Mouse (Mus musculus) erythroblast, adult 5-6 weeks (primary cell): ENCODE measurements around the gene Usp27x. TPM values are rescaled to one million over a fixed set of nuclear protein-coding genes. Genes with fewer than 3 reads are reported as not detected.

Experiments
- ATAC-seq: replicated peaks from 2 replicates; pipeline ENCODE4 v1.8.0; 2016; ENCODE audit warnings: moderate number of reproducible peaks, mild to moderate bottlenecking, moderate TSS enrichment, inconsistent platforms; ENCODE audit not compliant: poor library complexity, low FRiP score, severe bottlenecking
- total RNA-seq, 2 experiments: library from RNA; stranded (forward) in 1 of 2; stranded (reverse) in 1 of 2; fragments of 150-400 nt in 1 of 2; fragments of 200-764, 138-1000 nt in 1 of 2; gene quantifications; 2 replicates each; pipeline versions ENCODE4 v1.2.3 to v1.2.4; 2015 to 2017; ENCODE audit warnings: low replicate concordance in 2 of 2

The Usp27x gene
- total RNA-seq (2015; ENCODE audit: low replicate concordance) (0.38 TPM in 1 of 2 replicates, not detected in the other), total RNA-seq (2017; ENCODE audit: low replicate concordance) (not detected in 2 replicates)

- ATAC-seq, result peak; percentile 74
Observed at GRCm38 (mm10) chrX:7375716-7376480, at the start of gene Usp27x. TSS of gene Usp27x (minus strand) at chrX:7375830.

- no peak for ATAC-seq
Observed at GRCm38 (mm10) chrX:7422691-7423111, 47.1 kb upstream of the Usp27x start.

GRCm38 (mm10) chrX:7422166-7422565 is 46.5 kb upstream of the Usp27x start:
- ATAC-seq, result no peak

GRCm38 (mm10) chrX:7421016-7421415 is 45.4 kb upstream of the Usp27x start:
- ATAC-seq, result no peak; the same call in 1 of the 2 replicates

- no peak for ATAC-seq
Observed at GRCm38 (mm10) chrX:7416178-7416871, 40.7 kb upstream of the Usp27x start.

- no peak for ATAC-seq
Observed at GRCm38 (mm10) chrX:7415308-7415707, 39.7 kb upstream of the Usp27x start.

GRCm38 (mm10) chrX:7412239-7413033 is 36.8 kb upstream of the Usp27x start:
- ATAC-seq, result no peak

GRCm38 (mm10) chrX:7376586-7376985 is 956 bp upstream of the Usp27x start:
- ATAC-seq, result no peak

- ATAC-seq, result no peak
Observed at GRCm38 (mm10) chrX:7375322-7375715, 311 bp downstream of the Usp27x start.

GRCm38 (mm10) chrX:7325455-7325854 is 50.2 kb downstream of the Usp27x start:
- ATAC-seq, result no peak

- ATAC-seq, result no peak
Observed at GRCm38 (mm10) chrX:7322288-7322687, 53.3 kb downstream of the Usp27x start.

Other genes with a start within 250 kb of the Usp27x start
- gene Clcn5, start 56.5 kb downstream of the Usp27x start, total RNA-seq (2015; ENCODE audit: low replicate concordance), result 3.8 TPM in 1 of 2 replicates, not detected in the other
- 0.14 and 0.68 TPM in 2 replicates for gene Clcn5, start 56.5 kb downstream of the Usp27x start, total RNA-seq (2017; ENCODE audit: low replicate concordance)
- not detected in 2 replicates for gene Foxp3, start 197.8 kb upstream of the Usp27x start, total RNA-seq (2015; ENCODE audit: low replicate concordance)
- not detected in 2 replicates for gene Foxp3, start 197.8 kb upstream of the Usp27x start, total RNA-seq (2017; ENCODE audit: low replicate concordance)
- gene Ppp1r3f, start 198.5 kb upstream of the Usp27x start, total RNA-seq (2015; ENCODE audit: low replicate concordance), result not detected in 2 replicates
- gene Ppp1r3f, start 198.5 kb upstream of the Usp27x start, total RNA-seq (2017; ENCODE audit: low replicate concordance), result 0.68 TPM in 1 of 2 replicates, not detected in the other
- gene Ccdc22, start 229.7 kb upstream of the Usp27x start, total RNA-seq (2015; ENCODE audit: low replicate concordance), result 3.1 and 4.0 TPM in 2 replicates
- gene Ccdc22, start 229.7 kb upstream of the Usp27x start, total RNA-seq (2017; ENCODE audit: low replicate concordance), result 6.0 and 6.4 TPM in 2 replicates
- not detected in 2 replicates for gene Cacna1f, start 231.3 kb upstream of the Usp27x start, total RNA-seq (2015; ENCODE audit: low replicate concordance)
- gene Cacna1f, start 231.3 kb upstream of the Usp27x start, total RNA-seq (2017; ENCODE audit: low replicate concordance), result not detected in 2 replicates